Mouse (Mus musculus) B cell, adult 2 months (primary cell): ENCODE measurements at regions not wholly inside any gene's neighbourhood (a gene's known extent, or its start where the extent isn't known, plus 50 kb on each side); places are given as distances from the start of the nearest gene placed in this dataset.

ENCODE experiments used
- DNase-seq, 2 experiments: peaks; one replicate each; pipeline ENCODE4 v3.0.0; 2022

DNA sequence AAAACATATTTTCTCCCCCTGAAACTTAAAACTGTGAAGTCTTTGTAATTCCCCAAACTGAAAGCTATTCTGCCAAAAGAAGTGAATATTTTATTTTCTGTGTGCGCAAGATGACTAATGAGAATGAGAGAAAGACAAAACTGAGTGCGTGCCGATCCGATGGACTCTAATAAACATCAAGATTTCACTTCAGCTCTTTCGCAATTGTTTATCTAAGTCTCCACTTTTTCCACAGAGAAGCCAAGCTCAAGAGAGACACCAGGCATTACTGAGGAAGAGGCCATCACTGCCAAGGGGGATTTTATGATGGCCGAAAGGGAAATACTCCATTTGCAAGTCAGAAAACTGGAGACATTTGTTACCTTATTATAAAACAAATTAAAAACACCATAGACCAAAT, 55.0 kb upstream of the Uqcrfs1 start:
- no peak for DNase-seq

DNA sequence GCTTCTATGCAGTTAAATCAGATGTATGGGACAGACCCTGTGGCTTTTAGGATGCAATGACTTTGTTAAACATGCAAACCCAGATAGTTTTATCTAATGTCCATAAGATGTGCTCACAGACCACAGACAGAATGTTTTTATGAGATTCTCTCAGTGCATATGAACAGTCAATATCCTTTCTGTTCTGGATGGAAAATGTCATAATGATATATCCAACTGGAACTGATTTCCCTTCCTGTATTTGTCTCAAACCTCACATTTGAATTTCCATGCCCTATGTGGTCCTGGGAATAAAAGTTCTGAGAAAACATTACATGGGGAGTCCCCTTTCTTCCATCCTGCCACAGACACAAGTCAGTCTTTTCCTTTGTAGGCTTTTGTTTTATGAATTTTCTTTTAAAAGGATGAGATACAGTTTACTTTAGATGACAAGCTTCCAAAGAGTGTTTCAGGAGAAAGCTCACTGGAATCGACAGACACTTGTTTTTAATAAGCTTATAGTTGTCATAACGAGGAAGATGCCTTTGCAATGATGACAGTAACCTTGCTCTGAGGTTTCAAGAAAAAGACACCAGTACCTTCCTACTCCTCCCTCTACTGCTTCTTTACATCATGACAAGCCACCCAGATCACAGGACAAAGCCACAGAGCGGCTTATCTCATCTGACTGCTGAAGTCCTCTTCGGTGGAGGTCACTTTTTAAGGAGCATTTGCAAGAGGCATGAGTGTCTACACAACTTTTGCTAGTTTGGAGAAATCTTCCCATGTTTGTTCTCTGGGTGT, 55.7 kb upstream of the Uqcrfs1 start:
- no peak for DNase-seq

- DNase-seq = peak in 1 of 2 experiments; percentile 25
Observed at GRCm38 (mm10) chr13:30603936-30604335, 55.9 kb upstream of the Dusp22 start.

DNA sequence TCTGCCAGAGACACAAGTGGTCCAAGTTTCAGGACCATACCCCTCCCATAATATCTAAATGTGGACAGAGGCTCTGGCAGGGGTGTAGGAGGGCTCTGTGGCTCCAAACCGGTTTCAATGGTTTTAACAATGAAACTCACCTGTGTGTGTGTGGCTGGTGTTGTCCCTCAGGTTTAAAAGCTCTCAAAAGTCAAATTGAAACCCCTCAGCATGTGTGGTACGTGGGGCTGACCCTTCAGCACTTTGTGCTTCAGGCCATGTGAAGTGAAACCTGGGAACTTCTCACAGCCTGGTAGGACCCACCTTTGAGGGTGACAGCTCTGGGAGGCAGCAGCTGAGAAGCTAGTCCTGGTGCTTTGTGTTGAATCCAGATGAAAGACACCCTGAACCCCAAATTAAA, 52.5 kb upstream of the Dusp22 start:
- no peak for DNase-seq

DNA sequence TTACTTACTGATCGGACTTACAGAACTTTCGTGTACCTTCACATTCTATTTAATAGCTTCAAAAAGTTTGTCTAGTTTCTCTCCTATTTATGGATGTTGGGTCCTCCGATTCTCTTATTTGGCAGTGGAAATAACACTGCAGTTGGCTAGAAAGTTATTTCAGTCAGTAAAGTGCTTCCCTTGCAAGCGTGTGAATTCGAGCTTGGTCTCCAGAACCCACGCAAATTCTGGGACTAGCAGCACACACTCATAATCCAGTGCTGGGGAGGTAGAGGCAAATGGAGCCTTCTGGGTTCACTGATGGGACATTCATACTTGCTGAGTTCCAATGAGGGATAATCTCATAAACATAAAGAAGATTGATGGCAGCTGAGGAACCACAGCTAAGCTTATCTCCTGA, 51.9 kb upstream of the Dusp22 start:
- no peak for DNase-seq

GRCm38 (mm10) chr13:30609784-30610183, 50.0 kb upstream of the Dusp22 start:
- peak in 1 of 2 experiments; percentile 43 for DNase-seq
